Mouse (Mus musculus) telencephalon, adult 2 months (tissue): Measurements from ENCODE around the gene Aknad1.

Experiments used
- DNase-seq: peaks from one replicate; pipeline ENCODE4 v3.0.0-alpha.2; 2011; ENCODE audit warnings: low read depth, low spot score

Gene Aknad1

DNA sequence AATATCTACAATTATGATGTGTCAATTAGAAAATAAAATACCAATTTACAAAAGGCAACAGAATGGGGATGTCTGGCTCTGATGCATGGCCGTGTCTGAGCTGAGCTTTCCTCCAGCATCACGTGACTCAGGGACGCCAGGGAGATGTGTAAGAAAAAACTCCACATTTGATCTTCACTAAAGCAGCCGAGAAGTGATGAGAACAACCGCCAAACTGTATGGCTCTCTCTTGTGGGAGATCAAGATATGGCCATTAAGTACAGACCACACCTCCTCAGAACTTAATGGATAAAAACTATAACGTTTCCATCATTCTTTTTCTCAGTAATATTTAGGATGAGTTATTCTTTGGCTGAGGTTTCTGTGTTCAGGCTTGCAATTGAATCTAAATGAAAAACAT is 11.6 kb downstream of the Aknad1 start:
- DNase-seq: no peak

DNA sequence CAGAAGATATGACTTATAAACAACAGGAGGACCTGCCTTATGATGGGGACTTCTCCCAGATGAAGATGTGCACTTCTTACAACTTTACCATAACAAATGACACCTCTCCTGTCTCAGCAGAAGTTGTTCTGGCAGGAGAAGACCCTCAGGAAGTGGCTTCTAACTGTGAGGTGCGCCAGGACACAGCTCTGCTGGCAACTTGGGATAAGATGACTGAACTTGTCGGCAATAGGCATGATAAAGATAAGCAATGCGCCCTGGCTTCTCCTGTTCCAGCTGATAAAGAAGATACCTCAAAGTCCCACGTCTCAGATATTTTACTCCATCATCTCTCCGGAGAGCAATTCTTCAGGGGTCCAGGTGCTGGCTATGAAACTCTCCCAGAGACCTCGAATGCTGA is 12.2 kb downstream of the Aknad1 start:
- no peak for DNase-seq

DNA sequence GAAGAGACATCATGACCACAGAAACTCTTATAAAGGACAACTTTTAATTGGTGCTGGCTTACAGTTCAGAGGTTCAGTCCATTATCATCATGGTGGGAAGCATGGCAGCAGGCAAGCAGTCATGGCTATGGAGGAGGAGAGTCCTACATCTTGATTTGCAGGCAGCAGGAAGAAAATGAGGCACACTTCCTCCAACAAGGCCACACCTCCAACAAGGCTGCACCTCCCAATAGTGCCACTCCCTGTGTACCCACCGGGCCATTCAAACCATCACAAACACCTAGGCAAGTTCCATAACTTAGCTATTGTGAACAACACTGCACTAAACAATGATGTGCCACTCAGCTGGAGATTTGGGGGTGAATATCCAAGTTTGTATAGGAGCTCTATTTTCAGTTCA is 15.1 kb downstream of the Aknad1 start:
- DNase-seq: no peak

DNA sequence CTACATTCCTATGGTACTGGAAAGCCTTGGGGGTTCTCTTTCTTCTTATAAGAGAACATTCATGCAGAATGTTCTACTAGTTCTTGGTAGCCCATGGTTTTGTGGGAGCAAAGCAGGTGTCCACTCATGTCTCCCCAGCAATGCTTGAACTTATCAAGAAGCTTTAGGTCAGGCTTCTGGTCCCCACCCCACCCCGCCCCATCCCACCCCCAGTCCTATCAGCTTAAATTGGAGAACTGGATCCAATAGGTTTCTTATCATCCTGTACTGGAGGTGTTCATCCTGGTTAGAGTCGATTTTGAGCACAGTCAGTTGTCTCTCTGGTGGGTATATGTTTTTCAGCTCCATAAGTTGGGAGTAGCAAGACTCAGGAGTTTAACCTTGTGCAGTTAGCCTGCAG is 16.1 kb downstream of the Aknad1 start:
- no peak for DNase-seq

DNA sequence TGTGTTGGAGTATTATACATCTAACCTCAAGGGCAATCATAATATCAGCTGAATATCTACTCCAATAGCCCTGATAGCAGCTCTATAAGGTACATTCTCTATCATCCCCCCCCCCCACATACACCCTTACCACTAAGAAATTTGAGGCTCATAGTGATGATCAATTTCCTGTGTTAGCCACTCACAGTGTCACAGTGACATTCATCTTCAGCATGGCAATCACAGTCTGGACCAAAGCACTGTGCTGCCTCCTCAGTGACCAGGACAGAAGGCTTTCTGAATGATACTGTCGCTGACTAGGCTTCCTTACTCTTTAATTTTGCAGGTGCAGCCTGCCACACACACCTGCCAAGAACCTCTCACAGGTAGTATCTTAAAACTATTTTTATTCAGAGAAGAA is 16.7 kb downstream of the Aknad1 start:
- DNase-seq: no peak

DNA sequence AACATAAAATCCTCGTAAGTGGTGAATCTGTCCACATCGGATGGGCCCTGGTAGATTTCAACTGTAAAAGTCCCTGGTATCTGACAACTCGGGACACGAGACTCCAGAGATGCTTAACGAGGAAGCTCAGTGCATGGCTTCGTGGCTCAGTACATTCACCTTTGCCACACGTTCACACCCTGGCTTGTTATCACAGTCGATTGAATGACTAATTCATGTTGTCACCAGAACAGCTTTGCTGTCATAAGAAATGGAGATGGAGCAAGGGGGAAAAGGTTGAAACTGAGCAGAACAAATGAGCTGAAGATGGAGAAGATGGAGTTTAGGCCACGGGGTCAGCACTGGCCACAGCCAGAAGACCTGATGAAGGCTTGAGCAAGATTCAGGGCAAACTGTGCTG is 18.1 kb downstream of the Aknad1 start:
- DNase-seq: no peak

DNA sequence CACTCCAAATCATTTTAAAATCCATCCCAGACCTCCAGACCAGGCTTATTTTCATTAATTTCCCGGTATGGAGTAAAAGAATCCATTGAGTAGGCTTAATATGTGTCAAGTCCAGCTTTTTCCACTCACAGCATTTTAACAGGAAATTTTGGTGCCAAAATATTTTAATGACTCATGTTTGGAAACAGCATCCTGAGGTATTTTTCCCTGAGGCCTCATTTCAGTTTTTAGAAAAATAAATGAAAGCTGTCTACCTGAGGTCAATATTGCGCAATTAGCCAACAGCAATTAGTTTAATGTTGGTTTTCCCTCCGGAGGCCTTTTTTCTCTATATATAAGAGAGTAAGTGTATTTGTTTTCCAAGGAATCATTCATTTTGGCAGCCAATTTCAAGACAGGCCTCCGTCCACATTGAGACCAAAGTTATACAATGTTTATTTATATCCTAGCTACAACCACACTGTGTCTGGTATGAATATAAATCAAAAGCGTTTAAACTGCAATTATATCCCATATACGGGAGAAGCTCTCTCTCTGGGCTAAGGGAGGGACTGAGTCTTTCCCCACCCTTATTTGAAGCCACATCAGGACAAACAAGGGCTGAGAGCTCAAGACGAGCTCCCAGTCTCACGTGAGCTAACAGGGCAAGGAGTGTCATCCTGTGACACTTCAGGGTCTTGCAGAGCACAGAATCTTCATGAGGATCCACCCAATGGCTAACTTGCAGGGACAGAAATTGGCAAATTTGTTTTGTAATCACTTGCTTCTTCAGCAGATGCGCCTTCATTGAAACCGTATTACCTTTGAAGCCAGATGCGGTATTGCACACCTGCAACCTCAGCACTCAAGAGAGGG is 20.3 kb downstream of the Aknad1 start:
- no peak for DNase-seq

DNA sequence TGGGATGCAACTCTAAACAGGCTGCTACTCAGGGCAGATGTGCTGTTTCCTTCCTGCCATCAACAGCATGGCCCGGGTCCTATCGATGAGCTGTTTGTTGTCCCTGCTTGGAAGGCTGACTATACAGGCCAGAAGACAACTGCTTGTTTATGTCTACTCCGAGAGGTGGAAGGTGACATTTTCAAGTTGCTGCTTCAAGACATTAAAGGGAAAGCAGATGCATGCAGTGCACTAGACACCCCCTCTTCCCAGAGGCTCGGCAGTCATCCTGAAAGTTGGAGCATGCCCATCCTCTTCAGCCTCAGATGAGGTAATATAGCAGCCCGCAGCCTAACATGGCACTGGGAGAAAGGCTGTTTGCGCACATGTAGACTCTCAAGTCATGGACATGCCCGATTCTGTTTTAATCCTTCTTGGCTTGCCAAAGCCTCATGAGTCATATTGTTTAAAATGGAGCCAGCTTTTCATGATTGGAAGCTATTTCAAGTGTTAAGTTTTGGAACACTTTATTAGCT is 23.2 kb downstream of the Aknad1 start:
- DNase-seq: peak; percentile 83

DNA sequence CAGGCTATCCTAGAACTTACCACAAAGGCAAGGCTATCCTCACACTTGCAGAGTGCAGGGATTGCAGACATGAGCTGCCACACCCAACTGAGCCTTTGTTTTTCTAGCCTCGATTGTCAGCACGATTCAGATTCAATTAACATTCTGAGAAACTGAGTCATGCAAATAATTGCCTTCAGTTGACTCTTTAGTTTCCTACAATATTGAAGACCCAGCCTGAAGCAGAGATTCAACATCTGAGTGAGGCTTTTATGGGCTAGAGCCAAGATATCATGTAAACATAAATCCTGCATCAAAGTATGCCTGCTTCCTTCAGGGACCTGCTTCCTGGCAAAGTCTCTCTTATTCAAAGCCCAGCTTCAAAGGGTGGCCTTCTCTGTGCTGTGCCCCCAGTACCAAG is 24.2 kb downstream of the Aknad1 start:
- no peak for DNase-seq

DNA sequence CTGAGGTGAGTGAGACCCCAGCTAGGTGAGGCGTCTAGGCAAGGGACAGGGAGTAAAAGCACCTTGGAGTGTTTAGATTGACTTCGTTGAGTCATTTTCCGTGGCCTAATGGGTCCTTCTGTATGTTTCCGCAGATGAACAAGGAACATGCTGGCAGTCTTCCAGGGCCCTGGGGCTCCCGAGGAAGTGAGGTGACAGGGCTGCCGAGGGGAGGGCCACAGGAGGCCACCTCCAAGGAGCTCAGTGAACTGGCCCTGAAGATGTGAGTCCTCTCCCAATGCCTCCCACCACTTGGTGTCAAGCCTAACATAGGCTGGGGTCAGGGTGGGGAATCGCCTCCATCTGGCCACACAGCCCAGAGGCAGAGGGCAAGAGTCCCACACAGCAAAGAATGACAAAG is 25.5 kb downstream of the Aknad1 start:
- DNase-seq: no peak

DNA sequence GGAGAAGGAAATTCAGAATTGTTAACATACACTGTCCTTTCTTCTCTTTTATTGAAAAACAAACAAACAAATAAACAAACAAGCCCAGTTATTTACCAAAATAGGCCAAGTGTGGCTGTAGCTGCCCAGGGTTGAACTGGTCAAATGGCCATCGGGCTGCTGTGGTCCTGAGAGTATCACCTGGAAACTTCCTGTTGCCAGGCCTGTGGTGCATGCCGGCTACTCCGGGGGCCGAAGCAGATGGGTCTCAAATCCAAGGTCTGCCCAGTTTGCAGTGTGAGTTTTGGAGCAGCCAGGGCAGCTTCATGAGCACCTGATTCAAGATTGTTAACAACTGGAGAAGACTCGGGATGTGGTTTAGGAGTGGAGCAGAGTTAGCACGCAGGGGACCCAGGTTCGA is 26.0 kb downstream of the Aknad1 start:
- DNase-seq: no peak

DNA sequence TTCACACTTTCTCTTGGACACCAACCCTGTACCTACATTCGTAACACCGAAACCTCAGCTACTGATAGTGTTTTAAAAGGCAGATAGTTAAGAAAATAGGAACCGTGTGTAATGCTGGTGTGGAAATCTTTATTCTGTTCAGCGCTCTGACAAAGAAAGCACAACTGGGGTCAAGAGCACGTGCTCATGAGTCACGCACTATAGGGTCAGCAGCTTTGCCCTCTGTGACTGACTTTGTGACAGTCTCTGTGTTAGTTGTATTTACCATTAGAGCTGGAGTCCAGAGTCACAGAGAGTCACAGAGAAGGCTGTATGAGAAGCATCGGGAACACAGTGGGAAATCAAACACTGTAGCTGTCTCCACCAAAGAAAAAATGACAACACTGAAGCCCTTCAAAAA is 27.5 kb downstream of the Aknad1 start:
- no peak for DNase-seq

DNA sequence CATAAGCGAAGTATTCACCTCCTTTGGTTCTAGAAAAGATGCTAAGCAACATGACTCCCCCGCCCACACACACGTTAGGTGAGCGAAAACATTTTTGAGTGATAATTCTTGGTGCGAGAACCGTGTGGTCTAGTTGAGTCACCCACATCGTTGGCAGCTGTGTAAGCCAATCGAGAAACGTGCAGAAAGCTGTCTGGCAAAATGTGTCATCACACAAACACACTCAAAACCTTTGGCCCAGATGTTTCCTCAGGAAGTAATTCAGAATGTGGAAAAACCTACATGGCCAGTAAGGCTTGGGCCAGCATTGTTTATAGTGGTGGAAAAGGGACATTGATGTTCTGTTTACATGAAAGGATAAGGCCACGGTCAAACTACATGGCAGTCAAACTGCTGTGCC is 28.0 kb downstream of the Aknad1 start:
- no peak for DNase-seq

DNA sequence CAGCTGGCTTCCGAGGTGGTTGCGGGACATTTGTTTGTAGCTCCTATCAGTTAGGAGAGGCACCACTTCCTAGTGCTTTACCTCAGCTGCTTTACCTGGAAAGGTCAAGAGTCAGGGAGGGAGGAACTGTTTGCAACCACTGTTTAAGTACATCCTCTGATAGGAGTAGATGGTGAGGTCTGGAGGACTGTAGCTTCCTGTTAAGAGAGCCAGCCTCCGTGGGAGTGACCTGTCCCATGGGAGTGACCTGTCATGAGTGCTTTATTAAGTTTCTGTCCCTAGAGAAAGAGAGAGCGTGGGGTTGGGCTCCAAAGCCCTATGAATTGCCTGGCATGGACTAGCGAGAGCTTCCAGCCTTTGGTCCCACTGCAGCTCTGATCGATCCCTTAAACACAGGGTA is 30.1 kb downstream of the Aknad1 start:
- no peak for DNase-seq

DNA sequence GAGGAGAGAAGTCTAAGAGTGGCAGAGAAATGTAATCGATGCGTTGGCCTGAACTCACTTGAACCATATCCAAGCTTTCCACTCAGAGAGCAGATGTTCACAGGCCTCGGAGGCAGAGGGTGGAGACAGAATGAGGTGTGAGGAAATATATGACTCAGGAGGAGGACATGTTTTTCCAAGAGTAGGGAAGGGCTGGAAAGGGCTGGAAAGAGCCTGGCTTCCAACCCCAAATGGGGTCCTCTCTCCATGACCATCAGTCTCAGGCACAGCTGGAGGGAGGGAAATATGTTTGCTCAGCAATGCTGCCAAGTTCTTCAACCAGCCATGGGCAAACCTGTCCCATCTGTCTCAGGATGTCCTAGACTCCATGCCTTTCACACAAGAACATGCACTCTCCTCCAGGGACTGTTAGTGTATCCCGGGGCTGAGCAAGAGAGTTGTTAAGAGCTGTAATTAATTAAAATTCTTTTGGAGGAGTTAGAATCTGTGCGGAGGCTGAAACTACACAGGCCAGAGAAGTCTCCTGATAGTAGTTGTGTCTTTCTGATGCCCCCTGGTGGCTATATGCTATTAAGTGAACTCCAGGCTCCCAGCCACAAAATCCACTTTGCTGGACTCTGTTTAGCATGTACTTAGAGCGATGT is 31.4 kb downstream of the Aknad1 start:
- no peak for DNase-seq

DNA sequence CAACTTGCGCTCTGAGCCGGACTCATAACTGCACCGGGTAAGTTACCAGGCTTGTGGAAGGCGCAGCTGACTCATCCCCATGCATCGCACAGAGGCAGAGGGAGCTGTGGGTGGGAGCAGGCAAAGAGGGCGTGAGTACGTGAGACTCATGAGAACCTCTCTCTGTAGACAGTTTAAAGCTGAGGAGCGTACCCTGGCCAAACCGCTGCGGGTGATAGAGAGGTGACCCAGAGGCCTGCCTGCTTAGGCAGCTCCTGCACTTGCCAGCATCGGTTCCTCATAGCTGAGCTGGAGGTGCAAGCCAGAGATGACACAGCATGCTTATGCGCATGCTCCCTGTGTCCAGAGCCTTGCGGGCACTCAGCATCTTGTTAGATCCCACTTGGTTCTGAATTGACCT is 32.8 kb downstream of the Aknad1 start:
- DNase-seq: no peak

DNA sequence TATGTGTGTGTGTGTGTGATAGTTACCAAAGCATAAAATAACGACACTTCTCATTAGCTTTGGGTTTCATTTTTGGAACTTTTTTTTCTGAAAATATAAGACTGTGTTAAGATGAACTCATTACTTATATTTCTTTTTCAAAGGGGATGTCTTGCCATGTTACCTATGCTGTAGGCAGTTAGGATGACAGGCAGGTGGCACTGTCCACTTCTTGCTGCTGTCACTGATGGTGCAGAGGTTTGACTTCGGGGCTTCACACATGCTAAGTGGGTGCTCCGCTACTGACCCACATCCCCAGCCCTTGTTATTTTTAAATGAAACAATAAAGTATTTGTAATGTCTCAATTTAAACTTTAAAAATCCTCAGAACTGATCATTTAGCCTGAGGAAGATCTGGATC is 33.4 kb downstream of the Aknad1 start:
- no peak for DNase-seq

DNA sequence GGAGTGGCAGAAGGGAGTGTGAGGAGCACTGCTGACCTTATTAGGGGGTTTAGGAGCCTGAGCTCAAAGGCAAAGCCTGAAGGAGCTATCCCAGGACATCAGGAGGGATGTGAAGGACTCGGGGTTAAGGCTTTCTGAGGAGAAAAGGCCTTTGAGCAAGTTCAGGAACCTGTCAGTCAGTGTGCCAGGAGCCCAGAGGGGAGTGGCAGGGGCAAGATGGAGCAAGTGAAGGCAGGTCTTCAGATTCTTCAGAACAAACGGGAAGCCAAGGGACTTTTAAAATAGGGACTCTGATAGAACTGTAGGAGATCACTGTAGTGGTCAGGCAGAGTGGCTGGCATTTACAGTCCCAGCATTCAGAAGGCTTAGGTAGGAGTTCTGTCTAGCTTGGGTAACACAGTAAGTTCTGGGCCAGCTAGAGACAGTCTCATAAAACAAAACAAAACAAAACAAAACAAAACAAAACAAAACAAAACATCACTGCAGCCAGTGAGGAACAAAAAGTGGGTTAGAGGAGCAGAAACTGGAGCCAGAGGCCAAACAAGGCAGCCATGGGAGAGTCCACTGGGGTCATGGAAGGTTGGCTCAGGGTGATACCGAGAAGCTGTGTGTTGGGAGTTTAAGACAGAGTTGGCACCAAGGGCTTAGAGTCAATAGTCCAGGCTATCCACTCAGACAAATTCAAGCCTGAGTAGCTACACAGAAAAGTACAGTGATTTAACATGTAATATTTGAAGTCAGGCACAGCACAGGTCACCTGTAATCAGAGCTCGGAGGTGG is 39.5 kb downstream of the Aknad1 start:
- DNase-seq: no peak

DNA sequence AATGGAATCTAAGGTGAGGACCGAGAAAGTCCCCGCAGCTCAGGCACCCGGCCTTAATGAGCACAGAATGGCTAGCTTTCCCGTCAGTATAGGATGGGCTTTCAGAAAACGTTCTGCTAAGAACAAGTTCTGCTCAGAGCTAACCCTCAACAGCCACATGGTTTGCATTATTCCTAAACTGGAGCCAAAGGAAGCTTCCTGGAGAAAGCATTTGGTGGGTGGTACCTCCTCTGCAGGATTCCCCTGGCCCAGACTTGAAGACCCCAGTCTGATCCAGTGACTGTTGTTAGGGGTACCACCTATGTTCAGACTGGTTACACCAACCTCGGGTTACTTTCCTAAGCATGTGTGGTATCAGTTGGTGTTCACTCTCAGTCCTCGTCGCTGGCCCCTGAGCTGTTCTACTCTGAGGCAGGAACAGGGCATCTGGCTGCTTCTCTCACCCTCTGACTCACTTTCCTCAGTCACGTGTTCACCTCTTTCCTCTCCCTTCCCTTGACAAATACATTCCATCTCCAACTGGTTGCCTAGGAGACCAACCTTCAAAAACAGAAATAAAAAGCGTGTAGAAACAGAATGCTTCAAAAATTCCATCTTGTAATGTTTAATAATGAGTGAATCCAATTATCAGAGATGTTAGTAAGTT is 41.9 kb downstream of the Aknad1 start:
- peak; percentile 80 for DNase-seq

DNA sequence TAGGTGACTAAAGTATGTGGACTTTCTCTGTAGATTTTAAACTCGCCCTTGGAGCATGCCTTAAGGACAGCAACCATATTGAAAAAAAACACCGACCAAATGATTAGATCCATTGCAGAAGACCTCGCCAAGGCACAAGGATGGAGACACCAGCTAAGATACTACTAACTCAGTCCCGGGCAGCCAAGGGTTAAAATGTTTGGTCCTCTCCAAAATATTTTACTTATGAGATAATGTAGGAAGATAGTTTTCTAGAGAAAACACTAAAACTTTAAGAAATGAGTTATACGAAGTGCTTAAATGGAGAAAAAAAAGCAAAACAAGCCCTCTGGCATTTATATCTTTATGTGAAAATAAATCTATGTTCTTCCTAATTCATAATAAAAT is 42.4 kb downstream of the Aknad1 start:
- no peak for DNase-seq

DNA sequence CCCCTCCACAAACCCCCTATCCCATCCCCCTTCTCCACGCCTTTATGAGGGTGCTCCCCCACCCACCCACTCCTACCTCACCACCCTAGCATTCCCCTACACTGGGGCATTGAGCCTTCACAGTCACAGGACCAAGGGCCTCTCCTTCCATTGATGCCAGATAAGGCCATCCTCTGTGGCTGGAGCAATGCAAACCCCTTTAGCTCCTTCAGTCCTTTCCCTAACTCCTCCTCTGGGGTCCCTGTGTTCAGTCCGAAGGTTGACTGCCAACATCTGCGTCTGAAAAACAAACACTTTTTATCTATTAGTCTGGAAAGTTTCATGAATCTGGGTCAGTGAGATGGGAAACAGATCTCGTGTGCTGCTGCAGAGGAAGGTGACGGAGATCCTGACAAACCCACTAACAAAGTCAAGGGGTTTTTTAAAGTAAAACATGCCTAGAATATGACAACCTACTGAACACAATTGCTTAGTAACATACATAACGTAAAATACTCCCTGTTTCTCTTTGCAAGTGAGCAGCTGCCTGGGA is 43.0 kb downstream of the Aknad1 start:
- DNase-seq: no peak

DNA sequence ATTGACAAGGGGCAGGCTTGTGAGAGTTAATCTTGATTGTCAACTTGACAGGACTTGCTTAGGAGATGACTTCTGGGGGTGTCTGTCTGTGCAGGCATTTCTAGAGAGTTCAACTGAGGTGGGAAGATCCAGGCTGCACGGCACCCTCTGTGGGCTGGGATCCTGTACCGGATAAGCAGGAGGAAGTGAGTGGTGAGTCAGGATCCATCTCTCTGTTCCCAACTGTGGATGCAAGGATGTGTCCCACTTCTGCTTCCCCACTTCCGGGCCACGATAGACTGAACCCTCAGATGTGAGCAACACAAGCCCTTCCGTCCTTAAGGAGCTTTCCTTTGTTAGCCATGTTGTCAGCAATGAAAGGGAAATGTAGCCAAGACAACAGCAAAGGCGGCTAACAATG is 47.1 kb downstream of the Aknad1 start:
- no peak for DNase-seq
